Mouse (Mus musculus) embryonic stem cell, embryonic (primary cell): ENCODE results near the gene Ripk4.

ENCODE experiments used
- CTCF ChIA-PET, 4 experiments: fragments of 300-600 bp in 2 of 4; fragments of 350-600 bp in 2 of 4; sonication (Branson Sonifier 250); formaldehyde crosslinking; loops; one replicate each; lab custom pipeline; 2022; ENCODE audit warnings: inconsistent platforms in 2 of 4; lab: Charles Lee
- POLR2A ChIA-PET, 4 experiments: fragments of 300-600 bp in 2 of 4; fragments of 350-600 bp in 2 of 4; sonication (Branson Sonifier 250); formaldehyde crosslinking; loops; one replicate each; lab custom pipeline; 2022; ENCODE audit warnings: antibody characterized with exemption in 4 of 4, inconsistent platforms in 1 of 4; lab: Charles Lee

Ripk4 gene

DNA sequence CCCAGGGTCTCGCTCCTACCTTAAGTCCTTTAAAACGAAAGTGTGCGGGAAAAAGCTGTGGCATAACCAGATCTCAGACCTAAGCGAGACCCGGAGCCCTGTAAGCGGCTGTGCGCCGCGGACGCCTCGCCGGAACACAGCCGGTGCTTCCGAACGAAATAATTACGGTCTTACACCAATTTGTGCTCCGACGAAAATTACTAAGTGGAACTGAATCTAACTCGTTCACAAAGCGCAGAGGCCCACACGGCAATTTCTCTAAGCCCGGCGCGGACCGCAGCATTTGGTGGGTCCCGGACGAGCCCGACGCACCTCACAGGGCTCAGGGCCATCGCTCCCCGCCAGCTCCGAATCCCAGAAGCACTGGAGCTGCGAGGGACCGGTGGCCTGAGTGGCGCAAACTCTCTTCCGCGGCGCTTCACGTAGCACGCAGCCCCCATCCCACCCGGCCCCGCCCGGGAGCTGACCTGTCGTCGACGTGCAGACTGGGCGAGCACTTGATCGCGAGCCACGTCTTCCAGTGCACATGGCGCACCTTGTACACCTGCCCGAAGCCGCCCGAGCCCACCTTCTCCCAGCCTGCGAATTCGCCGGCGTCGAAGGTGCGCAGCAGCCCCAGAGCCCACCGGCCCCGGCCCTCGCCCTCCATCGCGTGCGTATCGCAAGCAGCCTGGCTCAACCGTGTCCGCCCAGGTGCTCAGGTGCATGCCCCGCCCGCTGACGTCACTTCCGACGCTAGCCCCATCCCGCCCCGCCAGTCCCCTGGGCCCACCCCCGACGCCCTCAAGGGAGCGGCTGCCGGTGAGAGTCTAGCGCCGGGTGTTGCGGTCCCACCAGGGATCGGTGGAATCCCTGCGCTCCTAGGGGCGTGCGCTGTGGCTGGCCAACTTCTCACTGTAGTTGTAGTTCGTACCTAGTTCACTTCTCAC is at the start of gene Ripk4:
Ripk4 (minus strand) TSS at position 727 of the 929 bp plus-strand sequence.
- POLR2A ChIA-PET, result interaction anchor here in 3 of 4 experiments (0.6 to 1.3 kb wide), 4 partner anchors 10 to 1415 kb away, joined by 3 read pairs; no protein-coding TSS in a partner anchor
- CTCF ChIA-PET, result no interaction called here

DNA sequence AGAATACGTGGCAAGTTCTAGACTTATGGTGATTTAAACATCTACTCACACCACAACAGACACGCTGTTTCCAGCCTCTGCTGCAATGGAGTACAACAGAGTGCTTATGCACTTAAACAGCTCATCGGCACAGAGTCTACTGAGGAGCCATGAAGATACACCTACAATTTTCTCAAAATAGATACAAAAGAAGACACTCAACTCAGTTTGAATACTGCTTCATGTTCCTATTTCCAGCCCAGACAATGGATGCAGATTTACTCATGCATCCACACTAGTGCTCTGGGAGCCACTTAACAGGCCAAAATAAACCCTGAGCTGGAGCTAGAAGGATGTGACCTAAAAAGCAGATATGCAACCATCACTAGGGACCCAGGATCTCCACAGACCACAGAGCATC is 45.3 kb upstream of the Ripk4 start:
- ChIA-PET POLR2A (no interaction called here), CTCF (no interaction called here)

DNA sequence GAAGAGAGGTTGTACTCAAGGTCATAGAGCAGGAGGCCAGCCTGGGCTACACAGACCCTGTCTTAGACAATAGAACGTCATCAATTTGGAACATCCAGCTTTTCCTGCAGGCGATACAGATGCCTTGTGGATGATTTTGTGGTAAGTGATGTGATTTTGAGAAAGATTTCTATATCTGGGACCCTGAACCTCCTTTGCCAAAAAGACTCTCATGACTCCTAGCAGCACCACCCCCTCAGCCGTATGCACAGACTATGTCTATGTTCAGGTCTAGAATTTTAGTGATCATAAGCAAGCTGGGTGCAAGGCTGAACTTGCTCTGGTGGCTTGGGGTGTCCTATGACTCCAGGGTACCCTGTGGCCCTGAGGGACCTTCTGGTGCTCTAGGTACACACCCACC is 42.1 kb upstream of the Ripk4 start:
- POLR2A ChIA-PET, result no interaction called here
- CTCF ChIA-PET, result interaction anchor here in 2 of 4 experiments (0.6 to 1.2 kb wide), 3 partner anchors 135 to 1464 kb away, joined by 3 read pairs; no protein-coding TSS in a partner anchor

DNA sequence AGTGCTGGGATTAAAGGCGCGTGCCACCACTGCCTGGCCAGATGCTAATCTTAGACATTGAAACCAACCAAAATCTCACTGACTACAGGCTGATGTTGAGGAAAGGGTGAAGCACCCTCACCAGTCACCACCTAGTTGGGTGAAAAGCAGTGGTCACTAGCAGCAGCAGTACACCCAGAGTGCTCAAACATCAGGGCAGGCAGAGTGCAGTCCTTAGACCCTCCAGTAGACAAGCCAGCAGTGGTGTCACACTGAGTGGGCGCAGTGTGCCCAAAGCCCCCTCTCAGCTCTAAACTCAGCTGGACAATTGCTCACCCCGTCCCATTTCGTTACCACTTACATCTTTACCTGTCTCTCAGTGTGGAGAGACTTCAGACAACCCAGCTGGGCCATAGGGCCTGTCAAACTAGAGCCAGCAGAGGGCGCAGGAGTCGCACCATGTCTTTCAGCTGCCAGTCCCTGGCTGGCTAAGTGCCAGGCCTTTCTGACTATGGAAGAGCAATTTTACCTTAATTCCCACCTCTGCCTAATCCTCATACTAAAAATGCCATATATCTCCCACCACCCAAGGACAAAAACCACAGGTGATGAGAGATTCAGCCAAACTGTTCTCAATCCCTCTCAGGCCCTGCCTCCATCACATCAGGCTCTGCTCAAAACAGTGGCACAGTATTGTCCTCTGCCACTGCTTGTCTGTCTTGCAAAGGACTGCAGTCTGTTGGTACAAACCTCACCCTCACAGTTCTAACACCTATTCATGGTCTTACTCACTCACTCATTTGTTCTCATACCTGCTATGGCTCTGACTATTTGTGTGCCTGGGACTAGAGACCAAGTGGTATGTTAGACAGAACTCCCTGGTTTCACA is 41.3 kb upstream of the Ripk4 start:
- ChIA-PET POLR2A (no interaction called here), CTCF (interaction anchor here in 3 of 4 experiments (0.5 to 1.2 kb wide), 5 partner anchors 12 to 217 kb away, joined by 3 to 5 read pairs (median 3); no protein-coding TSS in a partner anchor)

DNA sequence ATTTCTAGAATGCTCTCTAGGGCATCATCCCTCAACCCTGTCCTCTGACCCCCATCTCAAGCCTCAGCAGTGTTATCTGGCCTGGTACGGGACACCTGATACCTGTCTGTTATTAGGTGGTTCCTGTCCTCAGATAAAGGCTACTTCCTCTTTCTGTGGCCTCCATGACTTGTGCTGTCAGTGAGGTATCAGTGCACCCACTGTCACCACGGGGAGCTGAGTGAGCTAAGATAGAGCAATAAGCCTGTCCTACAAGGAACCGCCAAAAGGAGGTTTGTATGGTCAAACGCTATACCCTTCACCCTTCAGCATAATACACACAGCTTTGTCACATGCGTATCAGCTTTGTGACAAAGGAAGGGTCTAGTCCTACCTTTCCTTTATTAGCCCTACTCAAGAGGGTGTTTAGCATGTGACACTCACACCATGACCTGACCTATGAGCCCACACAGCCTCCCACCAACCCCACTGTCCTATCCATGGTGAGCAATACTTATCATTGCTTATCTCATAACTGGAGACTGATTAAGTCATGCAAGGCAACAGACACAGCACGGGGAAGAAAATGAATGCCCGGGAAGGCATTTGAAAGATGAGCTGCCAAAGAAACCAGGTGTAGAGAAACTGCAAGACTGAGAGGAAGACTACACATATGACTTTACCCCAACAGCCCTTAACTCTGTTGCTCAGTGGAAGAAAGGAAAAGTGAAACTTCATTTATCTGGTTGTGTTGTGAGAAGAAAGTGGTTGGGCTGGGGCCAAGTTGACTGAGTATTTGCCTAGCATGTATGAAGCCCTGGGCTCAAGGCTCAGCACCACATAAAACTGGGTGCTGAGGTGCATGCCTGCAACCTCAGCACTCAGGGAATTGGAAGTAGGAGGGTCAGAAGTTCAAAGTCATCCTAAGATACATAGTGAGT is 34.6 kb upstream of the Ripk4 start:
- POLR2A ChIA-PET, result interaction anchor here in 1 of 4 experiments (0.6 kb wide), 1 partner anchor 77 kb away, joined by 3 read pairs; no protein-coding TSS in a partner anchor
- CTCF ChIA-PET, result no interaction called here

DNA sequence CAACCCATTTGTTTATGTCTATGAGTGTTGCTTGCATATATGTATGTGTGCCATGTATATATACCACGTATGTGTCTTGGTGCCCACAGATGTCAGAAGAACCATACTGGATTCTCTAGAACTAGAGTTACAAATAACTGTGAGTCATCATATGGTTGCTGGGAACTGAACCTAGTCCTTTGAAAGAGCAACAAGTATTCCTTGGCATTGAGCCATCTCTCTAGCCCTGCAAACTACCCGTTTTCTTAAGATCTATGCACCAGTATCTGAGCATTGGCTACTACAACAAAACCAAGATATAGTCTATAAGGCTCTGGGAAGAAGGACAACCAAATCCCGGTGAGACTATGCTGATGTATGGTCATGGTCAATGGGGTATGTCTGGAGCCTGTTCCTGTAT is 33.6 kb upstream of the Ripk4 start:
- CTCF ChIA-PET, result interaction anchor here in 1 of 4 experiments (0.6 kb wide), 1 partner anchor 331 kb away, joined by 4 read pairs; no protein-coding TSS in a partner anchor
- POLR2A ChIA-PET, result no interaction called here

DNA sequence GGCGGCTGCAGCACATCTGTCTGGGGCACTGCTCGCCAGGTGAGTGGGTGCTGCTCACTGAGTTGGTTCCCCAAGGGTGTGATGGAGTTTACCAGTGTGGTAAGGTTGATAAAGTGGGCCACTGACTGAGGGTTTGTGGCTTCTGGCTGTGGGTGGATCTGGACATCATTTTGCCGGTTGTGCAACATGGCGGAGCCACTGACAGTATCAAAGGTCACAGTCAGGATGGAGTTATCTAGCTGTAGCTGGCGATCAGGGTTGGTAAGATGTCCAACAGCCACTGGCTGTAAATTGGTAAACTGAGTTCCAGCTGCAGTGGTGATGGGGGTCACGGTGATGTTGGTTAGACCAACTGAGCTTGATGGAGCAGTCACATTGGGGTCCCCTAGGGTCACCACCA is 30.7 kb upstream of the Ripk4 start:
- ChIA-PET POLR2A (no interaction called here), CTCF (no interaction called here)

DNA sequence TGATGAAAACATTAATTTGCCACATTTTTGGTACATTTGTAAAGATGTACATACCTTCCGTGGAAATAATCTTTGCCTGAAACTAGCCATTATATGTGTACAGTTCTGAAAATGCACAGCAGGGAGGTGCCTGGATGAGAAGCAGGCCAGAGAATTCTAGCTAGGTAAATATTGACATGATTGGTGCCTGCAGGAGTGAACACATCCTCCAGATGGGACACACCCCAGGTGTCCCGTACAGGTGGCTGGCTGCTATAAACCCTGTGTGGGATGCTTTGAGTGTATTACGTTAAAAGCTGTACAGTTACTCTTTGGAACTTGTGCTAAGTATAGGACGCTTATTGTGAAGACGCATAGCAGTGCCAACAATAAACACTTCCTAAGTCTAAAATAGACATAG is 19.5 kb upstream of the Ripk4 start:
- ChIA-PET POLR2A (no interaction called here), CTCF (no interaction called here)

DNA sequence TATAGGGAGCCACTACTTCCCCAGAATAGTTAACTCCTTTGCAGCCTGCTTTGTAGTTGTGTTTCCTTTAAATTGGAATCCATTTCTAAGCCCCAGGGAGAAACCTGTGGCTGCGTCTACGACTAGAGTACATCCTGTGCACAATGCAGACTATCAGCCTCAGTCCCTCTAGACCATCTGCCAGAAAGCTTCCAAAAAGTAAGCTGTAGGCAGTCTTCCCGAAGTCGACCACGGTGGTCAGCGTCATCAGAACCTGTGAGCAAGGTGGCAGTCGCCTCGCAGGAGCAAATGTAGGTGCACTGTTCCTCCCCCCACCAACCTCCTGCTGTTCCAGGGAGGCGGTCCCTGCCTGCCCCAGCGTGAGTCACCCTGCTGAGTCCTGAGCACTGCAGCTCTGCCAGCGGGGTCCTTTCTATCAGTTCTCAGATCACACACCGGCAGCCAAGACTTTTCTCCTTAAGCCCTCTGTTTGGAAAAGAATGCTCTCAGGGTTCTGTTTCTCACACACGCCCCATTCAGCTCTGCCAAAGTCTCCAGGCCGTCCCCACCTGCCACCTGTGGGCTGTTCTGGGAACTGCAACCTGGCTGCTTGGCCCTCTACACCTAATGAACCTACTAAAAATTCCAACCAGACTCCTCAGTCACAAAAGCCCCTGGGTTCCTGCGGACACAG is 14.9 kb upstream of the Ripk4 start:
- POLR2A ChIA-PET, result interaction anchor here in 2 of 4 experiments (0.7 to 1.6 kb wide), 4 partner anchors 9 to 17 kb away, joined by 3 to 4 read pairs (median 4); no protein-coding TSS in a partner anchor

DNA sequence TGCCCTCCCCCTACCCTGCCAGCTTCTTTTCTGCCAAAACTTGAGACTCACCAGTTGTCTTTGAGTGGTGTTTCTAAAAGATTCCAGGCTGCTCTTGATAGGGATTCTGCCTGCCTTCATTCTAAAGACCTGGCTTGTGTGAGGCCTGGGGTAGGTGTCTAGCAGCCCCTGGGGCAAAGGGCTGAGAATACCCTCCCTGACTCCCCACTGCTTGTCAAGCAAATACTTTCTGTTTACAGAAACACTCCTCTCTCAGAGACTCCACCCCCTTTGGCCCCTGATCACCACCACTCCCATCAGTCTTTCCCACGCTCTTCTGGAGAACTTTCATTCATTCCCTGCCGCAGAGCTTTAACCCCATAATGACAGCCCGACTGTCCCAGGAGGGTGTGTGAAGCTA is 2.9 kb upstream of the Ripk4 start:
- POLR2A ChIA-PET, result interaction anchor here in 1 of 4 experiments (1.2 to 1.8 kb wide), 2 partner anchors 12 to 156 kb away, joined by 3 to 4 read pairs; no protein-coding TSS in a partner anchor

More for the DNA sequence above, 14.9 kb upstream of the Ripk4 start:
- CTCF ChIA-PET, result interaction anchor here in 1 of 4 experiments (1.0 to 1.8 kb wide), 7 partner anchors 10 to 466 kb away, joined by 3 to 16 read pairs (median 6); no protein-coding TSS in a partner anchor

DNA sequence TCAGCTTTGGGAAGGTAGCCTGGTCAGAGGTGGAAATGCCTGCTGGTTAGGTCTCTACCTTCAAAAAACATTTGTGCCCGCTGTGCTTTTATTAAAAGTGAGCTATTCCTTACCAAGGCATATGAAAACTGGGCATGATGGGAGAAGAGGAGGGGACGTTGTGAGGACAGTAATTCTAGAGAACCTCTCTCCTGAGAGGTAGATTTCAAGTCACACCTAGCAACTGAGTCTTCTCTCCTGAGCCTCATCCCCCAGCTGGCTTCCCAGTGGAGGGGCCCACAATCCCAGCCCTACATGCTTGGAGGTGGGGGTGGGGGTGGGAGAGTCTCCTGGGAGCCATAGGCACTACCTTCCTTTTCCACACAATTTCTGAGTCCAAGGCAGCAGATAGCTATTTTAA is 1.0 kb upstream of the Ripk4 start:
- CTCF ChIA-PET, result interaction anchor here in 1 of 4 experiments (3.3 kb wide), 1 partner anchor 14 kb away, joined by 16 read pairs; no protein-coding TSS in a partner anchor

More for the DNA sequence above, 2.9 kb upstream of the Ripk4 start:
- CTCF ChIA-PET, result interaction anchor here in 1 of 4 experiments (3.3 kb wide), 1 partner anchor 12 kb away, joined by 16 read pairs; no protein-coding TSS in a partner anchor

DNA sequence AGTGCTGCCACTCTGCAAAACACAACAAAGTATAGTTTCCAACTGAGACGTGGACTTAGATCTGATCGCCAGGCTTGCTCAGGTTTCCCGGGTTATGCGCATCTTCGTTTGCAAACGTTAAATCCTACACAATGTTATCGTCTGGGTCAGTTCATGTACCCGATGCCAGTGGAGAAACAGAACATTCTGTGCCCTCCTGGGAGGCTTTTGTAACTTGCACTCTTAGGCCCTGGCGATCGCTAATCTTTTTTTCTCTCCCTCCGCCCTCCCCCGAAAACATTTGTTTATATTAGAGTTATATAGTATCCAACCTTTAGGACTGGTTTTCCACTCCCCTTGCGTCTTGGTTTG is 378 bp upstream of the Ripk4 start:
- ChIA-PET CTCF (interaction anchor here in 1 of 4 experiments (3.3 kb wide), 1 partner anchor 15 kb away, joined by 16 read pairs; no protein-coding TSS in a partner anchor), POLR2A (interaction anchor here in 1 of 4 experiments (0.6 kb wide), 1 partner anchor 232 kb away, joined by 3 read pairs; no protein-coding TSS in a partner anchor)

More for the DNA sequence above, 1.0 kb upstream of the Ripk4 start:
- POLR2A ChIA-PET, result no interaction called here

DNA sequence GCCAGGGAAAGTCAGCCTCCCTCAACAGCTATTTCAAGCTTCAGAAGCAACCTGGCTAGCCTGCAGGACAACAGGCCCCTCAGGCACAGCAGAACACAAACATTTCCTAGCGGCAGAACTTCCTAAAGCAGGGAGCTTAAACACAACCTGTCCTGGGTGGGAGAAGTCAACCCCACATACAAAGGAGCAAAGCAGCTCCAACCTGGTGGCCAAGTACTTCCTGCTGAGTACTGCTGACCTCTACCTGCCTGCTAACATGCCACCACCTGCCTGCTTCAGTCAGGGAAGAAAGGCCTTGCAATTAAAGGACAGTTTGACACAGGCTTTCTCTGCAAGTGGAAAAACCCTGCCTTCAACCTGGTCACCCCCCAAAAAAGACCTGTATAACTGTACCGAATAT is 1.8 kb downstream of the Ripk4 start:
- CTCF ChIA-PET, result interaction anchor here in 2 of 4 experiments (0.5 to 0.9 kb wide), 2 partner anchors 12 to 295 kb away, joined by 3 to 4 read pairs; no protein-coding TSS in a partner anchor
- POLR2A ChIA-PET, result interaction anchor here in 1 of 4 experiments (1.5 kb wide), 1 partner anchor 17 kb away, joined by 4 read pairs; no protein-coding TSS in a partner anchor

DNA sequence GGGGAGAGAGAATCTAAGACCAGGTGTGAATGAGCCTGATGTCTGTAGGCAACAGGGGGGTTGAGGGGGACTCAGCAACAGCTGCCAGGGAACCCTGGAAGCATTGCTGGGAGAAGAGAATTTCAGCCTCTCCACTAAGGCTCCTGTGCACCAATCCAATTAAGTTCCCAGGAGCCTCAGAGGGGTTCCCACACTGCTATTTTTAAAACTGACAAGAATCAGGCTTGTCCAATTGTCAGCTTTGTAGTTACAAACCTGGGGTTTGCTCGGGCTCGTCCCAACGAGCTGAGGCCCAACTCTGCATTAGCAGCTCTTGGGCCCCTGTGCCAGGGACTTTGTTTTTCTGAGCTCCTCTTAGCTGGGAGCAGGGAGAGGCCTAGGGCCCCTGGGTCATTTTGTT is 3.9 kb downstream of the Ripk4 start:
- CTCF ChIA-PET, result interaction anchor here in 1 of 4 experiments (1.0 kb wide), 1 partner anchor 19 kb away, joined by 3 read pairs; no protein-coding TSS in a partner anchor
- POLR2A ChIA-PET, result interaction anchor here in 1 of 4 experiments (1.3 kb wide), 1 partner anchor 14 kb away, joined by 3 read pairs; no protein-coding TSS in a partner anchor

DNA sequence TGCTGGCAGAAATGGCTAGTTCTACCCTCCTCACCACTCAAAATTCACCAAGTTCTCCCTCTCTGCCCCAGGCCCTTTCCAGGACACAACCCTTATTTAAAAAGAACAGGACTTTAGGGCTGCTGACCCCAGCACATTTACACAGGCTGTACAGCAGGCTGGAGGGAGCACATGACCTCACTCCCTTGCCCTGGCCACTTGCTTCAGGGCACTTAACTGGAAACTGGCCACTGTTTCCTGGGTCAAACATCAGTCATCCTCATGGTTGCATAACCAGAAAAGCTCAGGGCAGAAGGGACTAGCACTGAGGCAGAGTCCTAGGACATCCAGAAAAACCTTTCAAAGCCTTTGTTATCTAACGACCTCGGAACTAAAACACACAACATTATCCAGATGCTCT is 5.3 kb downstream of the Ripk4 start:
- CTCF ChIA-PET, result interaction anchor here in 3 of 4 experiments (0.6 to 1.5 kb wide), 3 partner anchors 11 to 1417 kb away, joined by 3 to 8 read pairs (median 3); no protein-coding TSS in a partner anchor
- POLR2A ChIA-PET, result interaction anchor here in 1 of 4 experiments (1.3 kb wide), 1 partner anchor 12 kb away, joined by 3 read pairs; no protein-coding TSS in a partner anchor

DNA sequence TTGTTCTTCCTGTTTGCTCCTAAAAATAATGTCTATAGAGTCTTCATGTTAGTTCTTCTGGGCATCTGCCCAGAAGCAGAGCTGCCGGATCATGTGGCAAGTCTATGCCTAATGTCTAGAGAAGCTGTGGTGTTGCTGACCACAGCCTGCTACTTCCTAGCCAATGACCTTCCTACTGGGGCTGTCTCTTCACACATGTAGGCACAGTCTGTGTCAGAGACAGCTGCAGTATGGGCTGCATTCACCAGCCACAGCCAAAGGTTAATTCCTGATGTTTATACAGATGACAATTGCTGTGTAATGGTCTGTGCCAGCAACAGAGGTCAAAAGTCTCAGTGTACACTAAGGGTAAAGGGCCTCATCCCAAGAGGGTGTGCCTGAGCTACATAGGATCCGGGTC is 7.1 kb downstream of the Ripk4 start:
- ChIA-PET CTCF (no interaction called here), POLR2A (interaction anchor here in 1 of 4 experiments (1.6 kb wide), 1 partner anchor 155 kb away, joined by 3 read pairs; no protein-coding TSS in a partner anchor)
